Mouse (Mus musculus): ENCODE measurements around the gene Apobec1. TPM values are rescaled to one million over a fixed set of nuclear protein-coding genes. Genes with fewer than 3 reads are reported as not detected.

Gene Apobec1
- polyA plus RNA-seq (2014; fragmentation: Illumina TruSeq; extraction: RNeasy Lipid Tissue Mini Kit (QIAGEN cat#74804); ENCODE audit: low read depth, low replicate concordance), result 96.4 TPM

GRCm38 (mm10) chr6:122602242-122602991, at the start of gene Apobec1:
TSS of gene Apobec1 (minus strand) at chr6:122602444.

GRCm38 (mm10) chr6:122626110-122626509, 23.9 kb upstream of the Apobec1 start, which contains the start of gene Dppa3:
TSS of gene Dppa3 (plus strand) at chr6:122626410.

GRCm38 (mm10) chr6:122609771-122610170, 7.5 kb upstream of the Apobec1 start, which contains the start of gene Gdf3:
TSS of gene Gdf3 (minus strand) at chr6:122610087.

GRCm38 (mm10) chr6:122553606-122554005, 48.6 kb downstream of the Apobec1 start, which contains the start of gene Aicda:
TSS of gene Aicda (plus strand) at chr6:122553801.

Other genes starting within 250 kb of the Apobec1 start
- 1.1 TPM for gene Rimklb, start 103.7 kb downstream of the Apobec1 start, polyA plus RNA-seq (2014; fragmentation: Illumina TruSeq; extraction: RNeasy Lipid Tissue Mini Kit (QIAGEN cat#74804); ENCODE audit: low read depth, low replicate concordance)
- 23.0 TPM for gene Mfap5, start 96.6 kb downstream of the Apobec1 start, polyA plus RNA-seq (2014; fragmentation: Illumina TruSeq; extraction: RNeasy Lipid Tissue Mini Kit (QIAGEN cat#74804); ENCODE audit: low read depth, low replicate concordance)
- 0.50 TPM for gene Aicda, start 48.6 kb downstream of the Apobec1 start, polyA plus RNA-seq (2014; fragmentation: Illumina TruSeq; extraction: RNeasy Lipid Tissue Mini Kit (QIAGEN cat#74804); ENCODE audit: low read depth, low replicate concordance)
- gene Gdf3, start 7.6 kb upstream of the Apobec1 start, polyA plus RNA-seq (2014; fragmentation: Illumina TruSeq; extraction: RNeasy Lipid Tissue Mini Kit (QIAGEN cat#74804); ENCODE audit: low read depth, low replicate concordance), result not detected
- not detected for gene Dppa3, start 24.0 kb upstream of the Apobec1 start, polyA plus RNA-seq (2014; fragmentation: Illumina TruSeq; extraction: RNeasy Lipid Tissue Mini Kit (QIAGEN cat#74804); ENCODE audit: low read depth, low replicate concordance)
- gene Nanog, start 105.0 kb upstream of the Apobec1 start, polyA plus RNA-seq (2014; fragmentation: Illumina TruSeq; extraction: RNeasy Lipid Tissue Mini Kit (QIAGEN cat#74804); ENCODE audit: low read depth, low replicate concordance), result not detected
- 2.4 TPM for gene Slc2a3, start 199.2 kb upstream of the Apobec1 start, polyA plus RNA-seq (2014; fragmentation: Illumina TruSeq; extraction: RNeasy Lipid Tissue Mini Kit (QIAGEN cat#74804); ENCODE audit: low read depth, low replicate concordance)
- gene Foxj2, start 217.5 kb upstream of the Apobec1 start, polyA plus RNA-seq (2014; fragmentation: Illumina TruSeq; extraction: RNeasy Lipid Tissue Mini Kit (QIAGEN cat#74804); ENCODE audit: low read depth, low replicate concordance), result 20.0 TPM